Mouse (Mus musculus) liver, adult (tissue): ENCODE results near the gene Ksr2.

Source experiments
- GATA4 ChIP-seq: IDR thresholded peaks from 2 replicates; pipeline ENCODE4 v1.6.1; 2014; ENCODE audit warnings: mild to moderate bottlenecking, low read length; ENCODE audit not compliant: insufficient replicate concordance

Ksr2 gene

DNA sequence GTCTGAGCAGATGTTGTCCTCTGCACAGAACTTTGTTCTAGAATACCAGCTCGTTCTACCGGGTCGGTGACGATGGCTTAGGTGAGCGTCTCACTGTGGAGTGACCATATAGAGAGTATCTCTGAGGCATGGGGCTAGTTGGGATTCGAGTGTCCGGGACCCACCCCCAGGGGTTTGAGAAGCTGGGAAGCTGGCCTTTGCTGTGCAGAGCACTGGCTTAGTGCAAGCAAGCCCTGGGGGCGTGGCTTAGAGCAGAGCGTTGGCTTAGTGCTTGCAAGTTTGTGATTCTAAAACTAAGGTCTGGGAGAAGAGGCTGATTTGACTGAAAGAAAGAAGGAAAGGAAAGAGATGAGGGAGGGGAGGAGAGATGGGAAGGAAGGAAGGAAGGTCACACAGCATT lies 188.2 kb downstream of the Ksr2 start:
- TF ChIP-seq GATA4 = no peak

DNA sequence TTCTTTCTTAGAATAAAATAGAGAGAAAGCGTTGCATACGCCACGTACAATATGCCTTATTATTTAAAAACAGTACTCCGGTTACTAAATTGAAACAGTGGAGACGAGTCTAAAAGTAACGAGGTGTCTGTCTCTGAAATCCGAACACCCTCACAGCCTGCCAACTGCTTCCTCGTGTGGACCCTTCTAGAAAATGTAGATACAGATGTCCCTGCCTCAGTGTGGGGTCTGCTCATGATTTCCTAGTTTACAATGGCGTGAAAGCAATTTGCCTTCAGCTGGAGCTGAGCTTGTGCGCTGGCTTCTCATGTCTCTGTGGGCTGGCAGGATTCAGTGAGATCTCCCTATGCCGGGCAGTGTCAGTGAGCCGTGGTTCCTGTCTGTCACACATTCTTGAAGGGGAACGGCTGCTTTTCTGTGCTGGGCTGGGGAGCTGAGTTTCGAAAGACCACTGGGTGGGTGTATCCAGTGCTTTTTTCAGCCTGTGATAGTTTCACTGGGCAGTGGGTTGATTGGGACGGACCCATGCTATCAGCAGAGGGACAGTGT lies 194.0 kb downstream of the Ksr2 start:
- no peak for TF ChIP-seq GATA4

DNA sequence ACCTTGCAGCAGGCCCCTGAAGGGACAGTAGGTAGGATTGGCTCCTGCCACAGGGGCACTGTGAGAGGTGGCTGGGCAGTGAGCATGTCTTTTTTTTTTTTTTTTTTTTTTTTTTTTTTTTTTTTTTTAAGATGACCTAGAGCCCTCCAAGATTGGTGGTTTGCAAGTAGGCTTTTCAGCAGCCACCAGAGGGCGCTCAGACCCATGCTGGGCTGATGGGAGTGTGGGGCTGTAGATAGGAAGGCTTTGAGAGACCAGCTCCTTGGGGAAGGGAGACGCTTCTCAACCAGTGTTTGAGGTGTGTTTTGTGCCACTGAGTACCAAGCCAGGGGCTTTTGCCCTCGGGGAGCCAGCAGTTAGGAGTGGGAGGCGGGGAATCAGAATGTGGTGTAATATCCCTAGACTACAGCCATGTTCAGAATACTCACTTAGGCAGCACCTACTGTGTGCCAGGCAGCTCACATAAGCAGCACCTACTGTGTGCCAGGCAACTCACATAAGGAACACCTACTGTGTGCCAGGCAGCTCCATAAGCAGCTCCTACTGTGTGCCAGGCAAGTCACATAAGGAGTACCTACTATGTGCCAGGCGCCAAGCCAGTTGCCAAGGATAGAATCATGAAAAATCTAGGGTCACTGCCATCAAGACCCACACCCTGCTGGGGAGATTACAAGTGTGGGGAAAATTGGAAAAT lies 200.7 kb downstream of the Ksr2 start:
- no peak for TF ChIP-seq GATA4

DNA sequence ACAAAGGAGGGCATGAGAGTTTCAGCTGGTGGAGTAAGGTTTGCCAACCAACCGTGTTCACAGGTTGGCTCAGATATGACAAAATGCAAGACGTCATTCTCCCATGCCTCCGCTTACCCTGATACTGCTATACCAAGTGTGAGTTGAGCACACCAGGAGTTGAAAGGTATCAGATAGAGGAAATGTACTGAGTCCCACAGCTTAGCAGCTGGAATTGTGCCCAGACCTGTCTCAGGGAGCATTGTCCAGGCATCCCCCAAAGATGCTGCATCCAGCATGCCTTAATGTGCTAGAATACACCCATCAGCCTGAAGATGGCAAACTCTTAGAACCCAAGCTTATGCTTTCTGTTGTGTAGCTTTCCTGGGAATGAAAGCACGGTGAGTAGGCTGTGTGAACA lies 206.5 kb downstream of the Ksr2 start:
- no peak for TF ChIP-seq GATA4

DNA sequence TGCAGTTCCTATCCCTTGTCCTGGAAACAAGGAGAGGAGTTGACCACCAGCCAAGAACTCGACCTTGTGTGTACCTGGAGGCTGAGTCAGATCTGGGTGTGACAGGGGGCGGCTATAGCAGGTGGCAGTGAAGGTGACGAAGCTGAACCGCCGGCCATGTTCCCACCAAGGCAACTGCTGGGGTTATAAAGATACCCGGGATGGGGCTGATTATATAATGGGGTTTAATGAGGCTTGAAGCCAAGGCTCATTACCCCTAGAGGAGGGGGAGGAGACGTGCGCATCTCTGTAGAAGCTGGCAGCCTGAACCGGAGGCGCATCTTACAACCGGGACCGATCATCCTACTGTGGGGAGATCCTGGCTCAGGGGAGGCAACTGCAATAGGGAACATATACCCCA lies 208.4 kb downstream of the Ksr2 start:
- TF ChIP-seq GATA4 = no peak

DNA sequence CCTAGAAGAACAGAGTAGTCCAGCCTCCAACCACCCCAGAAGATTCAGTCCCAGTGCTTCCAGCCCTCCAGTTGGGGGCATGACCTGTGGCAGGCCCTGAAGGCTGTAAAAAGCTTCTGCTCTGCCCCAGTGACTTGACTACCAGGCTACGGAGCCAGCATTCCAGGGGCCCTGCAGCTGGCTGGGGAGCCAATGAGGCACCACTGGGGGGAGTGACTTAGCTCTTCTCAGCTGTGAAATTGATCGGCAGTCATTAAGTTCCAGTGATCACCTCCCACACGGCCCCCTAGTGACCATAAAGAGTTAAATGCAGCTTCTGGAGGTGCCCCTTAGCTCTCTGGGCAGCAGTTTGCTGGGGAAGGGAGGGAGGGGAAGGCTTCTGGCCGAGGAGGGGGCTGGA lies 213.1 kb downstream of the Ksr2 start:
- no peak for TF ChIP-seq GATA4

DNA sequence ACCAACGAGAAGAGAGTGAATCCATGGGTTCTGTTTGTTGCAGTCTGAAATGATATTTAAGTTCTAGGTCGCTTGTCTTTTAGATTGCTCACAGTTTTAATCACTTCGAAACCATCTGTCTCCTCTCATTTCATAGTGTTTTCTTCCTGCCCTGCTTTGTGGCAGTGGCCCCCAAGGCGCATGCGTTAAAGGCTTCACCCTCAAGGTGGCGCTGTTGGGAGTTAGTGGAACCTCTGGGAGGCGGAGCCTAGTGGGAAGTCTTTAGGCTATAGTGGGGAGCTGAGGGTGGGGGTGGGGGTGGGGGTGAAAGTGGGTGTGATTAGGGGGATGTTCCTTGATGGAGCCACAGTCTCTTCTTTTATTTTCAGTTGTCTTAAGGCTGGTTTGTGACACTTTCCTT lies 214.6 kb downstream of the Ksr2 start:
- no peak for TF ChIP-seq GATA4

DNA sequence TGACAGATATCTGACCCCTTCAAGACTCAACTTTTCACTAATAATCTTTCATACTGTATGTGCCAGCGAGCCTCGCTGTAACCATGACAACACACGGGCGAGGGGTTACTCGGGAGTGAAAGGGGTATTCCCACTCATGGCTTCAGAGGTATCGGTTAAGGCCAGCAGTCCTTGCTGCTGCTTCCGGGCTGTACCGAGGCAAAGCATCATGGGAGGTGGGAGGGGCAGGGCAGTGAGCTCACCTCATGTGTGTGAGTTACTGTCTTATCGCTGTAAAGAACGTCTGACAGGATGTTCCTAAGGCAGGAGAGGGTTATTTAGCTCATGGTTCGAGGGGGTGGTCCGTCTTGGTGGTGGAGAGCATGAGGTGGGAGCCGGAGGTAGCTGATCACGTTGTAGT lies 215.8 kb downstream of the Ksr2 start:
- TF ChIP-seq GATA4 = no peak

DNA sequence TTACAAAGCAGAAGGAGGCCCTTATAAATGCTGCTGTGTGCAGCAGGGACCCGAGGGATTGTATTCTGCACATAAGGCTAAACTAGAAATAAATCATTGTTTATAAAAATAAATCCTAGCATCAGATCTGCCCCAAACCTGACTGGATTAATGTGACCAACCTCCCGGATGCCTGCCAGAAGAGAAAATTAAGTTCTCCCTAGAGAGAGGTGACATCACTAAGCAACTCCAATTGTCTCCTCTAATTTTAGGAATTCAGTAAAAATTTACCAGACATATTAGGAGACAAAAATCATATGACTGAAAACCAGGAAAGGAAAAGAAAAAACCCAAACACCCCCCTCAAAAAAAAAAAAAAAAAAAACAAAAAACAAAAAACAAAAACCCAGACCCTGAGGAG lies 221.4 kb downstream of the Ksr2 start:
- TF ChIP-seq GATA4 = no peak

DNA sequence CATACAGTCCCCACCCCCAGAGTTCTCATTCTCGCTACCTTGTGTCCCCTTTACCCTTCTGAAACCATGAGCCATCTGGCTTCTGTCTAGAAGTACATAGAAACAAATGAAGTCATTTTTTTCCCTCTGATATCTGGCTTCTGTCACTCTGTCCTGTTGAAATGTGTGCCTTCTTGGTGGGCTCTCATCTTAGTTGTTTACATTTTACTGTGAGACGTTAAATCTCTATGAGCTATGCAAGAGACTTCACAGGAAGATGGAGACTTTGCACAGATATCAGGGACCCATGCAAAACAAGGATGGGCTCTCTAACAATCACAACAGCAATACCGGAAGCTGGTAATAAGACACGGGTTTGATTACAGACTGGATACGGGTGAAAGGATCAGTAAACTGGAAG lies 222.0 kb downstream of the Ksr2 start:
- no peak for TF ChIP-seq GATA4

DNA sequence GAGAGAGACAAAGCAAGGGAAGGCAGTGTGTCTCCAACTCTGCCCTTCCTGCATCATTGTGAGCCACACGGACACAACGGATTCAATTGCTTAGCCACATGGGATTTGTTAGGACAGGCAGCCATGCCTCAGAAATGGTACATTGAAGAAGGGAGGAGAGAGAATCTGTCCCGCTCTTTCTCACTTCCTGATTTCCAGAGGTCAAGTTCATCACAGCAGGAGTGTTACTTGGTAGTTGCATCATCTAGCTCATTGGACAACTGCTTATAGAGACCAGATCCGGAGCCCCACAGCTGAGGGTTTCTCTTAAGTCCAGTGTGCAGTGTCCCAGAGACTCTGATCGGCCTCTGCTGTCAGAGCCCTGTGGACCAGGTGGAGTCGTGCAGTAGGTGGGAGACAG lies 227.8 kb downstream of the Ksr2 start:
- no peak for TF ChIP-seq GATA4

DNA sequence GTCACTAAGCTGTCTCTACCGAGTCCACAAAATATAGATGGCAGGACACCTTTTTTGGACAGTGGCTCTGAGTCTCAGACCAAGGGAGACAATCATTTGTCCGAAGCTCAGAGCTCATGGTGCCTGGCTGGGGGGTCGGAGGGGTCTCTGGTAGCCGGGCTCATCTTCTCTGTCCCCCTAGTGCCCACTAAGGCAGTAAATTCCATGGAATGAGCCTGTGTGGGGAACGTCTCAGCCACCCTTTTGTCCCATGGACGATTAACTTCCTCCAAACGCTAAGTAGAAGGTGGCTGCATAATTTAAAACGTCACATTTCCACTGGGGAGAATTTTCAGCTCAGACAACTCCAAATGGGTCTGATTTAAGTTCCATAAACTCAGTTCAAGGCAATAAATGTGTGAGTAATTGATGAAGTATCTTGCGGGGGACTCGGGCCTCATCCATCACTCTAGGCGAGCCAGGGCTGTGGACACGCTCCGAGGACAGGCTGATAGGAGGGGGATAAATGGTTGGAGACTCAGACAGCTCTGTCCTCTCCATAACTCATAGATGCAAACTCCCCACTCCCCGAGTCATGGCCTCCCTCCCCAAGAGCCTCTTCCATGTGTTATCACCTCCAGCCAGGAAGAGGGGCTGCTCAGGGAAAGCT lies 237.6 kb downstream of the Ksr2 start:
- no peak for TF ChIP-seq GATA4

DNA sequence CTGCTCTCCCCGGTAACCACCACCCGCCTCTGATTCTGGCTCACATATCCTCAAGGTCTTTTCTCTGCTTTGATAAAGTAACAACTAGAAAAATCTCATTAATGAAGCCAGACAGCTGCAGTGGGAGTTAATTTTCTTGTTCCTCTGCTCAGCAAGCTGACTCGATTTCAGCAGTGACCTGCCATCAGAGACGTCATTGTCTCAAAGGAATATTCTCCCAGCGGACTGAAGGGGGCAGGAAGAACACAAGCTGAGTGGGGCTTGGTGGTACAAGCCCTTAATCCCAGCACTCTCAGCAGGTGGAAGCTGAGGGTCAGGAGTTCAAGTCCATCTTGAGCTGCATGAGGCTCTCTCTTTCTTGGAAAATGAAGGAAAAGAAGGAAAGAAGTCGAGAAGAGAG lies 244.8 kb downstream of the Ksr2 start:
- no peak for TF ChIP-seq GATA4

DNA sequence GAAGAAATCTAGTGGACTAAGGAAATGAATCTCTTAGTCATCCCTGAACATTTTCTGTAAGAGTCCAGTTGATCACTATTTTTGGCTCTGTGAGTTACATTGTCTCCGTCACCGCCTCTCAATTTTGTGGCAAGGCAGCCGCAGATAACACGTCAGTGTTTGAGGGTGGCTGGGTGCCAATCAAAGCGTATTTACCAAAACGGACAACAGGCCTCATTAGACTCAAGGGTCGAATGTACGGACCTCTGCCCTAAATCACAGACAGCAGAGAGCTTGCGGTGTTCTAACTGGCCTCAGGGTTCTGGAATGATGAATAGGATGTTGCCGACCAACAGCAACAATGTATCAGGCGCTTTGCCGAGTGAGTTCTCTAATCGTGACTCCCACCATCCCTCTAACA lies 245.8 kb downstream of the Ksr2 start:
- TF ChIP-seq GATA4 = no peak

DNA sequence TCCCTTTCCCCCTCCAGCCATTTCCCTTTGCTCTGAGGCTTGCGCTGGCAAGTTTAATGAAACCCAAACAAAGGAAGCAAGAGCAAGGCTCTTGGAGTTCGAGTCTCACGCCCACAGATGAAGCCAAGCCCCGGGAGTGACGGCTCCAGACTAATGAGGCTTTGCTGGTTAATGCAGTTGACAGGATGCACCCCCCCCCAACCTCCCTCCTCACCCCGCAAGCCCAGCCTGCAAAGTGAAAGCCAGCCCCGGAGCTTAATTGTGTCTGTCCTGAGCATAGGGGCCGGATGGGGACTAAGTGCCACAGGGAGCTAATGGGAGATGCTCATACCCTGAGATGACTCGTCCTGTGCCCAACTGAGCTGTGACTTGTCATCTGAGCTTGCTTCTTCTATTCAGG lies 251.4 kb downstream of the Ksr2 start:
- TF ChIP-seq GATA4 = no peak

DNA sequence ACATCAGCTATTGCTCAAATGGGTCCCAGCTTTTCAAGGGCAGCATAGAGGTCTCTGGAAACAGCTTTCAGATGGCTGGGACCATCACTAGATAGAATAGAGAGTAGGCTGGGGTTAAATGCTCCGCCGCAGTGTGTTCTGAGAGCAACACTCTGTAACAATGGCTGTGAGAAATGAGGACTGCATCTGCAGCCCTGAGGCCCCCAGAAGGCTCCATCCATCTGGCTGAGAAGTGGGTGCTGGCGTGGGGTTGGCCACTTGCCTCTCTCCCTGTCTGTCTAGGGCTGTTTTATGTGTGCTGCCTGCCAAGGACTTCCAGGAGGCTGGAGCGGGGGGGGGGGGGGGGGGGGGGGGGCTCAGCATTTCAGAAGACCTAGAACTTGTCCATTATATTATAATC lies 253.5 kb downstream of the Ksr2 start:
- no peak for TF ChIP-seq GATA4

DNA sequence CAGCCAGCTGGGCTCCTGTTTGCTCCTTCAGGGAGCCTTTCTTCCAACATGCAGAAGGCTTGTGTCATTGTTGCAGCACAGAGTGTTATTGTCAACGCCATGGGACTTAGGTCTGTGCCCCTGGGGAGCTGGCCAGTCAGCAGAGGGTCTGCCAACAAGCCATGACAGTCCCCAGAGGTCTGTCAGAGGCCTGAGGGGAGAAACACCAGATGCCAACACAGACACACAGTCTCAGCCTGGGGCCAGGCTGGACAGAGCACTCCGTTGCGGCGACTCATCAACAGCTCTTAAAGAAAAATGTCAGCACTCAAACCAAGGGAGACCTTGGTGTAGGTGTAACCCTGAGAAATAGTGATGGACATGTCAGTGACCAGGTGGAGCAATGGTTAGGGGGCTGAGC lies 255.5 kb downstream of the Ksr2 start:
- no peak for TF ChIP-seq GATA4
